Mouse (Mus musculus): ENCODE measurements around the gene Rhoa.
"Not testable (repeated sequence)": the region's sequence is repeated elsewhere in the genome, so short reads cannot be mapped to it uniquely, and the experiment has no call there.

Rhoa gene

GRCm38 (mm10) chr9:108287526-108288238, 18.2 kb upstream of the Rhoa start:
- DNase-seq (ENCODE audit: low read depth, low spot score): not testable (repeated sequence)

GRCm38 (mm10) chr9:108289347-108289746, 16.6 kb upstream of the Rhoa start:
- DNase-seq (ENCODE audit: low read depth, low spot score): no peak

- DNase-seq (ENCODE audit: low read depth, low spot score): peak; percentile 96
Measured at GRCm38 (mm10) chr9:108290016-108290750, 15.7 kb upstream of the Rhoa start, which contains the start of gene Nicn1. Nicn1 (plus strand) TSS chr9:108290429.

- no peak for DNase-seq (ENCODE audit: low read depth, low spot score)
Measured at GRCm38 (mm10) chr9:108290773-108291172, 15.2 kb upstream of the Rhoa start.

- DNase-seq (ENCODE audit: low read depth, low spot score): no peak
Measured at GRCm38 (mm10) chr9:108296453-108297355, 9.2 kb upstream of the Rhoa start, which contains the start of gene Amt. Amt (plus strand) TSS chr9:108296853.

- DNase-seq (ENCODE audit: low read depth, low spot score): no peak
Measured at GRCm38 (mm10) chr9:108301853-108302252, 4.1 kb upstream of the Rhoa start.

- no peak for DNase-seq (ENCODE audit: low read depth, low spot score)
Measured at GRCm38 (mm10) chr9:108304716-108305115, 1.2 kb upstream of the Rhoa start.

GRCm38 (mm10) chr9:108305170-108305569, 759 bp upstream of the Rhoa start:
- no peak for DNase-seq (ENCODE audit: low read depth, low spot score)

- peak; percentile 67 for DNase-seq (ENCODE audit: low read depth, low spot score)
Measured at GRCm38 (mm10) chr9:108306571-108306980, 647 bp downstream of the Rhoa start.

GRCm38 (mm10) chr9:108307021-108307807, 1.3 kb downstream of the Rhoa start:
- no peak for DNase-seq (ENCODE audit: low read depth, low spot score)

GRCm38 (mm10) chr9:108308141-108308540, 2.2 kb downstream of the Rhoa start:
- no peak for DNase-seq (ENCODE audit: low read depth, low spot score)

GRCm38 (mm10) chr9:108317572-108317971, 11.6 kb downstream of the Rhoa start:
- no peak for DNase-seq (ENCODE audit: low read depth, low spot score)

- no peak for DNase-seq (ENCODE audit: low read depth, low spot score)
Measured at GRCm38 (mm10) chr9:108318462-108318861, 12.5 kb downstream of the Rhoa start.

- not testable (repeated sequence) for DNase-seq (ENCODE audit: low read depth, low spot score)
Measured at GRCm38 (mm10) chr9:108322054-108322453, 16.1 kb downstream of the Rhoa start.

- DNase-seq (ENCODE audit: low read depth, low spot score): no peak
Measured at GRCm38 (mm10) chr9:108324784-108325183, 18.9 kb downstream of the Rhoa start.

- no peak for DNase-seq (ENCODE audit: low read depth, low spot score)
Measured at GRCm38 (mm10) chr9:108325811-108326210, 19.9 kb downstream of the Rhoa start.

GRCm38 (mm10) chr9:108337848-108338550, 32.1 kb downstream of the Rhoa start:
- DNase-seq (ENCODE audit: low read depth, low spot score): no peak

- DNase-seq (ENCODE audit: low read depth, low spot score): peak; percentile 44
Measured at GRCm38 (mm10) chr9:108338551-108338885, 32.6 kb downstream of the Rhoa start.

GRCm38 (mm10) chr9:108338886-108339781, 33.2 kb downstream of the Rhoa start, which contains the start of gene Gpx1:
Gpx1 (plus strand) TSS chr9:108338903.
- DNase-seq (ENCODE audit: low read depth, low spot score): peak; percentile 95

All from c-Kit-negative CD71-positive TER-119-positive erythroid progenitor cells, embryonic 14.5 days (primary cell).